Mouse (Mus musculus) erythroblast, embryonic 14.5 days (primary cell): ENCODE measurements around the gene Myf6.

Experiments
- GATA1 ChIP-seq: IDR thresholded peaks from 2 replicates; pipeline ENCODE4 v1.6.1; 2012; ENCODE audit warnings: low read length, inconsistent platforms, mixed read lengths
- TAL1 ChIP-seq: IDR thresholded peaks from 3 replicates; pipeline ENCODE4 v1.6.1; 2012; ENCODE audit warnings: low read length, inconsistent platforms, mixed read lengths

DNA sequence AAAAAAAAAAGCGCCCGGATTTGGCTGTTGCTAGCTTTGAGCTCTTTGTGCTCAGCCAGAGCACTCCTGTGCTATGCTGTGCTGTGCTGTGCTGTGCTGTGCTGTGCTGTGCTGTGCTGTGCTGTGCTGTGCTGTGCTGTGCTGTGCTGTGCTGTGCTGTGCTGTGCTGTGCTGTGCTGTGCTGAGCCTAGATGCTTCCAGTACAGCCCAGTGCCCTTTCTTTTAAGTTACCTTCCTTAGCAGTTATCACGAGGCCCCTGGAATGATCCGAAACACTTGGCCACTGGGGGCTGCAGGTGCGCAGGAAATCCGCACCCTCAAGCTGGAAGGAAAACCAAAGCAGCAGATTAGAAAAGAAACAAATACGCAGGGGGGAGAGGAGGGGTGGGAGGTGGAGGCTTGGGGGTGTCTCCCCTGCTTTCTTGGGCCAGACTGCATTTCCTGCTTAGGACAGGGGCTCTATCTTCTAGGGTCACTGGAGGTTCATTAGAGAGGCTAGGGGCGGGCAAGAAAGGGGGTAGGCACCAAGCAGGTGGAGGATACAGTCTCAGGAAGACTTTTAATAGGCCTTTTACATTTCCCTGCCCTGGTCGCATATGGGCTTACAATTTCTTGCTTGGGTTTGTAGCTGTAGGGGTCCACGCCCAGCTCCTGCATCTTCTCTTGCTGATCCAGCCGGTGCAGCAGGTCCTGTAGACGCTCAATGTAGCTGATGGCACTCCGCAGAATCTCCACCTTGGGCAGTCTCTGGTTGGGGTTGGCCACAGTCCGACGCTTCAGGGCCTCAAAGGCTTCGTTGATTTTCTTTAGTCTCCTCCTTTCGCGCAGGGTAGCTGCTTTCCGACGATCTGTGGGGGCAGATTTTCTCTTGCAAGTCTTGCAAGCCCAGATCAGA lies 710 bp downstream of the Myf6 start:
- no peak for TF ChIP-seq GATA1
- no peak for TF ChIP-seq TAL1
